Mouse (Mus musculus): ENCODE measurements around the gene Reep6. TPM values are rescaled to one million over a fixed set of nuclear protein-coding genes. Genes with fewer than 3 reads are reported as not detected.
"Not testable (repeated sequence)": the region's sequence is repeated elsewhere in the genome, so short reads cannot be mapped to it uniquely, and the experiment has no call there.

Reep6 gene
- polyA plus RNA-seq, 1 experiment: 28.7 TPM

- no peak for DNase-seq (ENCODE audit: low read depth)
These were observed 4.7 kb upstream of the Reep6 start for GRCm38 (mm10) chr10:80325045-80325444.

DNA sequence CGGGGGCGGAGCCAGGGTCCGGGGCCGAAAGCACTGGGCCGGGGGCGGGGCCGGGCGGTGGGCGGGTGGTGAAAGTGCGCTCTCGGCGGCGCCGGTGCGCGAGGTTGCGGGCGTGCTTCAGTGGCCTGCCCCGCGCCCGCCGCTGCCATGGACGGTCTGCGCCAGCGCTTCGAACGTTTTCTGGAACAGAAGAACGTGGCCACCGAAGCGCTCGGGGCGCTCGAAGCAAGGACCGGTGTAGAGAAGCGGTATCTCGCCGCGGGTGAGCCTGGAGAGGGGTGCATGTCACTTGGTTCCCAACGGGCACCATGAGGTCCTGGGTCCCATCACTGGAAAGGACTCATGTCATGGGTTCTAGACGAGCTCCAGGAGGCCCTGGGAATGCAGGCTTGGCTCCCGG, 331 bp downstream of the Reep6 start:
- DNase-seq (ENCODE audit: low read depth): no peak

DNA sequence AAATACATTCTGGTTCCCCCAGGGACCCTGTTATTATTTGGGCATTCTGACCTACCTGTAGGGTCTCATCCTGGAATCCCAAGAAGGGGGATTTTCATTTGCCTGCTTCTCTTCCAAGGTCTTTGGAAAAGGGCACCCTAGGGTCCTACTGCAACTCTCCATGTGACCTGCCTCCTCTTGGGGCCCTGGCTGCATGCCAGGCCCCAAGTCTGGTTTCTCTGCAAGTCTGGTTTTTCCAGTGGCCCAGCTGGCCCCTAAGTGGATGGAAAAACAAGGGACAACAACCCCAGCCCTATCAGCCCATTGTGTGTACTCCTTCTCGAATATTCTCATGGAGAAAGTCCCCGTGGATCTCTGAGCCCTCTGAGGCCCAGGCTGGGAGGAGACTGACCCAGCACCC, 1.1 kb downstream of the Reep6 start:
- no peak for DNase-seq (ENCODE audit: low read depth)

DNA sequence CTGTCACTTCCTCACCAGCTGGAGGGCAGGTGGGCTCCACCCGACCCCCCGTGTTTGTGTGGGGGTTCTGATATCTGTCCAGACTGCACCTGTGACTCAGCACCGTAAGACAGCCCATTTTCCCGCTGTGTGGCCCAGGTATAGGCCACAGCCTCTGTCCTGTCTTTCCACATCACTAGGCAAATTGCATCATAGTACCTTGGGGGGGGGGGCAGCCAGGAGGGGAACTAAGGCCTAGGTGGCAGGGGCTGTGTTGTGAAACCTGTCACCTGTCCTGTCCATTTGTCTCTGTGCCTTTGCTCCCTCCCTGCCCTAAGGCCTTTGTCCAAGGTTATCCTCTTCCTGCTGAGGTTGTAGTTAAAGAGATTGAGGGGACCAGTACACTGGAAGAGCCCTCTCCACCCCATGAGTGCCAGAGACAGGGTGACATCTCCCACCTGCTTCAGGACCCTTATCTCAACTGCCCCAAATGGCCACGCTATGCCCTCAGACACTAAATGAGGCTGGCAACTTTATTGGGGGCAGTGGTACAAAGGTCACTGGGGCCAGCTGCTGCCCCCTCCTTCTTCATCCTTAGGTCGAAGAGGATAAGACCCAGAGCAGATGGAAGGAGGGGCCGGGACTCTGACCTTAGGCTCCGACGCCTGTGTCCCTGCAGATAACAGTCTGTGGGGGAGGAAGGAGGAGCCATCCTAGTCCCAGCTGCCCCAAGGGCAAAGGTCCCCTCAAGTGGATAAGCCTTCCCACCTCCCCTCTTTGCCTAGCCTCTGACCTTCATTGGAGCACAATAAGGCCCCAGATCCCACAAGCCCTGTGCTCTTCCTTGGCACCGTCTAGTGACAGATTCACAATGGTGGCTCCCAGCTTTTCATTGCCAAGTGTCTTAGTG, 2.1 kb downstream of the Reep6 start:
- no peak for DNase-seq (ENCODE audit: low read depth)

- DNase-seq (ENCODE audit: low read depth): no peak
These were observed 2.8 kb downstream of the Reep6 start for GRCm38 (mm10) chr10:80332525-80332989.

GRCm38 (mm10) chr10:80336263-80336662, 6.5 kb downstream of the Reep6 start:
- DNase-seq (ENCODE audit: low read depth): no peak

DNA sequence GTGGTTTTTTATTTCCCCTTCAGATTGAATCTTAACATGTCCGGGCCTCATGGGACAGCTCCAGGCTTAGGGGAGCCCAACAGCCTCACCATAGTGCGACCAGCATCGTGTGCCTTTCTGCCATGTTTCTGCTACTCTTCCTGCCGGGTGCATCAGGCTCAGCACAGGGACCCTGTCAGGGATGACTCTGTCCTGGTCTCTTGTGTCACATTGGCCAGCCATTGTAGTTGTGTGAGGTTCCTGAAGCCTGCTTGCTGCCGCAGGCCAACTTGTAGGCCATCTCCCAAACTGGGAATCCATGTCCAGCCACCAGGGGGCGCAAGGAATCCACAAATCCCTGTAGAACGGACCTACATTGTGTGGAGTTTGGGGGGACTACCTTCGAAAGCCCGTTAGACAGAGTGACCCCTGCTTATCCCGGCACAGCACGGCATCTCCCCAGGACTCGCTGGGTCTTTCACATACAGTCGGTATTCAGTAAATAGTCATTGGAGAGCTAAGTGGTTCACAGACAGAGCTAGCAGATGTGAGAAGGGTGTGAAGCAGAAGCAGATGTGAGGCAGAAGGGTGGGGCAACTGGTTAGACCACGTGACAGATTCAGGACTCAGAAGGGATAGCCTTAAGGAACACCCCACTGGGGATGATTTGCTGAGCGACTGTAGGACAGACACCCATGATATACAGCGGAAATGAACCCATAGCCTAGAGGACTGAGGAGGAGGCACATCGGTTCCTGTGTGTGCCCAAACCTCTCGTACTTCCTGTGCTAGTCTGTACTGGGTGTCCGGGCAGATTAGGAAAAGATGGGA, 10.4 kb downstream of the Reep6 start:
- DNase-seq (ENCODE audit: low read depth): no peak

- no peak for DNase-seq (ENCODE audit: low read depth)
These were observed 11.3 kb downstream of the Reep6 start for GRCm38 (mm10) chr10:80341026-80341425.

- no peak for DNase-seq (ENCODE audit: low read depth)
These were observed 11.9 kb downstream of the Reep6 start for GRCm38 (mm10) chr10:80341491-80342304.

DNA sequence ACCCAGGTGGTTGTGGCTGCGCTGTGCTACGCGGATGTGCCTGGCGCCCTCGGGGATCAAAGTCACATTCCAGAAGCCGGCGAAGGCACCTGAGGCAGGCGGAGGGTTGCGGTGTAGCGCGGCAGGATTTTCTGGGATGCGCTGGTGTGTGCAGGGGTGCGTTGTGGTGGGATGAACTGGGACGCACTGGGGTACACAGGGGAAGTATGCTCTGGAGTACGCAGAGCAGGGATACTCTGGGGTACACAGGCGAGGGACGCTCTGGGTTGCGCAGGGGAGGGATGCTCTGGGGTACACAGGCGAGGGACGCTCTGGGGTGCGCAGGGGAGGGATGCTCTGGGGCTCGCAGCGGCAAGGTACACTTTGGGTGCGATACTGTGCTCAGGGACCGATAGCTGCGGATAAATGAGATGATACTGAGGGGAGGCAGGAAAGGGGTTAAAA, 12.6 kb downstream of the Reep6 start:
- DNase-seq (ENCODE audit: low read depth): no peak

- no peak for DNase-seq (ENCODE audit: low read depth)
These were observed 13.1 kb downstream of the Reep6 start for GRCm38 (mm10) chr10:80342749-80343424.

- DNase-seq (ENCODE audit: low read depth): no peak
These were observed 13.7 kb downstream of the Reep6 start for GRCm38 (mm10) chr10:80343425-80343895.

- DNase-seq (ENCODE audit: low read depth): no peak
These were observed 14.4 kb downstream of the Reep6 start for GRCm38 (mm10) chr10:80344131-80344661.

DNA sequence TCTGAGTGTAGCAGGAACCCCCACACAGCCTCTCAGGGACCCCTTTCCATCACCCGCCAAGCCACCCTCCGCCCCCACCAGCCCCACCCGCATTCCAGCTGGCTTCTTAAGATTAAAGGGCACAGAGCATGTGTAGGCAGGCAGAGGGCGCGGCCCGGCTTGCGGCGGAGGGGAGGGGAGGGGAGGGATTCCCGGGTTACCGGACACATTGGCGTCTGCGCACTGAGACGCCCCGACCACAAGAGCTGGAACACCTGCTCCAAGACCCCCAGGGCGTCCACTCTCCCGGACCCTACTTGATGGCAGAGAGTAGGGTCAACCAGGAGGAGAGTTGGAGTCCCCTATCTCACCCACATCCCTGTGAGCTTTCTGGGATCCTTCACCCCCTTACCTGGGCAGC, 15.4 kb downstream of the Reep6 start:
- DNase-seq (ENCODE audit: low read depth): no peak

DNA sequence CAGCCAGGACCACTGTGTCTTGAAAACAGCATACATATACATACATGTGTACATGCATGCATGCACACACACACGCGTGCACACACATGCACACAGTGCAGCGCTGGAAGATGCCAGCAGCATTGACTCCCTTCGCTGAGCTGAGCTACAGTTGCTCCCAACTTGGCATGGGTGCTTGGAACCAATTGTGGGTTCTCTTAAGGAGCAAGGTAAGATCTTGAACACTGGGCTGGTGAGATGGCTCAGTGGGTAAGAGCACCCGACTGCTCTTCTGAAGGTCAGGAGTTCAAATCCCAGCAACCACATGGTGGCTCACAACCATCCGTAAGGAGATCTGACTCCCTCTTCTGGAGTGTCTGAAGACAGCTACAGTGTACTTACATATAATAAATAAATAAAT, 16.2 kb downstream of the Reep6 start:
- DNase-seq (ENCODE audit: low read depth): not testable (repeated sequence)

- no peak for DNase-seq (ENCODE audit: low read depth)
These were observed 17.8 kb downstream of the Reep6 start for GRCm38 (mm10) chr10:80347514-80347967.

DNA sequence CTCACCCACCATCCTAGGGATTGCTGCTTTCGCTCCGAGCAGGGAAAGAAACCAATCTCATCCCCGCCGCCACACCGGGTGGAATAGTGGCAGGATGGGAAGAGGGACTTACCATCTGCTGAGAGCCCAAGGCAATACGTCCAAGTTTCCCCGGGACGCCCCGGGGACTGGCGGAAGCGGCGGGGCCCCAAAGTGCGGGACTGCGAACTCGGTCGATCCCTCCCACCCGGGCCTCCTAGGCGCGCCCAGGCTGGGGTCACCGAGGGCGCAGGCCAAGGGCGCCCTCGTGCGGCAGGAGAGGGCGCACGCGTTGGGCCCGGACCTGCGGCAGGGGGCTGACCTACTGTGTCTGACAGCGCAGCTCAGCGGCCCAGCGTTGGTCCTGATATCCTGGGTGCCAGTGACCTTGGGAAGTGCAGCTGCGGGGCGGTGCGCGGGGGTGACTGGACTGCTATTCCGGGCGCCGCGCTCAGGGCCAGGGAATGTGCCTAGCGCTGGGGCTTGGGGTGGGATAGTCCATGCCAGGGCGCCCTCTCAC, 18.6 kb downstream of the Reep6 start, which contains the start of gene Adamtsl5:
Gene Adamtsl5, minus strand, starts transcription at position 169 of the 538 bp plus-strand sequence.
- DNase-seq (ENCODE audit: low read depth): no peak

DNA sequence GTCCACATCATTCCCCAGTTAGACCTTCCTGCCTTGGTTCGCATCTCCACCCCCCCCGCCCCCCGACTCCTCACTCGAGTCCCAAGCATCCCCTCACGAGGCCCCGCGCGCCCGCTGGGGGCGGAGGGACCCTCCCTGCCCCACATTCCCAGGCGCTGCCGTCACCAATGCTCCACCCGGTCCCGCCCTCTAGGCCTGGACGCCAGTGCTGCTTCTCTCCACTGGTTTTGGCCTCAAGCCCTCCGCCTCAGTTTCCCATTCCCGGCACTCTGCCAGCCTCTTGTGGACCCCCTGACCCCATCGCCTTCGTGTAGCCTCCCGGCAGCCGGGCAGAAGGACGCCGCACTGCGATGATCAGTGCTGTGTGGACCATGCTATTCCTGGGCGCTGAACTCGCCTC, 19.2 kb downstream of the Reep6 start:
- no peak for DNase-seq (ENCODE audit: low read depth)

DNA sequence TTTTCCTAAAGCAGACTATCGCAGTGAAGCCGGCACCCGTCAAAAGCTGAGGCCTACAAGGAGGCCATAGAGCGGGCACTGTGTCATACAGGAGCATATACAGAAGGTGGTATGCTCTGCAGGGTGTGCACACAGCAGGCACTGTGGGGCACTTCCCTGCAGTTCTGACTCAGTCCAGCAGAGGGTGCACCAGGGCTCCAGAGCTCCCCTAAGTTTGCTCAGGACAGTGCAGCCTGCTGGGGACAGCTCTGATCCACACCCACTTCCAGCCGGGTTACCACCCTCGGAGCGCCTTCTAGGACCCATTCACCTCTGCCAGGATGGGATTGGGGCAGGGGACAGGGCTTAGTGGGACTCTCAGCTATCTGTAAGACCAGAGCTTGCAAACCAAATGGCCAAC, 20.5 kb downstream of the Reep6 start:
- no peak for DNase-seq (ENCODE audit: low read depth)

DNA sequence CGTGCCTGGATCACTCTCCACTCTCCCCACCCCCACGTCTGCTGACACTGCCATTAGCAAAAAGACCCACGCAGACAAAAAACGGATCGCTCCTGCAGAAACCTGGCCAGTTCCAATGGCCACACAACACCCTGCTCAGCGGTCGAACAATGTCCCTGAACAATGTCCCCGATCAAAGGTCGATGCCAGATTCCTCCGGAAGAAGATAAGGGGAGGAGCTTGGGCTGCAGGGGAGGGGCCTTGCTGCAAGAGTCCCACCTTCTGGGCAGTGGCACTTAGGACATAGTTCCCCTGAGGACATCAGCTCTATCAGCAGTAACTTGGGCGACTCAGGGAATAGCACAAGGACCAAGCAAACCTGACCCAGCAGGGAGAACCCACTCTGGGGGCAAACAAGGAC, 22.1 kb downstream of the Reep6 start:
- no peak for DNase-seq (ENCODE audit: low read depth)
